Mouse (Mus musculus): ENCODE results near the gene Fhit. TPM values are rescaled to one million over a fixed set of nuclear protein-coding genes. Genes with fewer than 3 reads are reported as not detected.

Fhit gene
- polyA plus RNA-seq, 1 experiment = not detected

GRCm38 (mm10) chr14:10525786-10526185 lies 636.0 kb downstream of the Fhit start:
- no peak overlapping the region for H3K4me3 ChIP-seq (replicated peaks)
- TF ChIP-seq TAL1 (IDR thresholded peaks at IDR 0.05; ENCODE audit: low read length) = no peak
- no peak for TF ChIP-seq GATA1 (IDR thresholded peaks at IDR 0.05; ENCODE audit: low read length)

DNA sequence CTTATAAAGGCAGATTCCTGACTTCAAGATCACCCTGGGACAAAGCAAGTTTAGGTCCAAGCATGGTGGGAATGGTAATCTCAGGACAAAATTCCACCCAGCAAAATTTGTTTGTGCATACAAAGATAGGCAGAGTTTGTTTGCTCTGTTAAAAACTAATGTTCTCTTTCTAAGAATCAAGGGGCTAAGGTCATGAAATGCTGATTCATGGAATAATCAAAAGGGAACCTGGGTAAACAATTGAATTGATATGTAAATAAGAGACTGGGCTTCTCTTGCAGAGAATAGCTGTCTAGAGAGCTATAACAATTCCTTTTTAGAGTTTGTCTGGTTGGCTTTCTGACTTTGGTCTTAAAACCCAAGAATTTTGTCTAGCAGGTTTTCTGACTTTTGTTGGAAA lies 647.8 kb downstream of the Fhit start:
- no peaks in the 10 kb centered on the region for H3K4me1 ChIP-seq (ENCODE audit: control insufficient read depth)
- TF ChIP-seq GATA1 (IDR thresholded peaks at IDR 0.05; ENCODE audit: low read length) = no peak
- TF ChIP-seq TAL1 (IDR thresholded peaks at IDR 0.05; ENCODE audit: low read length) = no peak
- no peaks in the 10 kb centered on the region for H3K27me3 ChIP-seq (ENCODE audit: control insufficient read depth)
- H3K9me3 ChIP-seq (ENCODE audit: control insufficient read depth, low read length) = no peaks in the 10 kb centered on the region
- no peak overlapping the region for H3K4me3 ChIP-seq (replicated peaks)
- no peaks in the 10 kb centered on the region for H3K36me3 ChIP-seq (ENCODE audit: control insufficient read depth)

More at GRCm38 (mm10) chr14:10525786-10526185, 636.0 kb downstream of the Fhit start:
- H3K4me1 ChIP-seq (ENCODE audit: control insufficient read depth) = no peaks in the 10 kb centered on the region
- H3K36me3 ChIP-seq (ENCODE audit: control insufficient read depth) = no peaks in the 10 kb centered on the region
- no peaks in the 10 kb centered on the region for H3K9me3 ChIP-seq (ENCODE audit: control insufficient read depth, low read length)
- no peaks in the 10 kb centered on the region for H3K27me3 ChIP-seq (ENCODE audit: control insufficient read depth)

DNA sequence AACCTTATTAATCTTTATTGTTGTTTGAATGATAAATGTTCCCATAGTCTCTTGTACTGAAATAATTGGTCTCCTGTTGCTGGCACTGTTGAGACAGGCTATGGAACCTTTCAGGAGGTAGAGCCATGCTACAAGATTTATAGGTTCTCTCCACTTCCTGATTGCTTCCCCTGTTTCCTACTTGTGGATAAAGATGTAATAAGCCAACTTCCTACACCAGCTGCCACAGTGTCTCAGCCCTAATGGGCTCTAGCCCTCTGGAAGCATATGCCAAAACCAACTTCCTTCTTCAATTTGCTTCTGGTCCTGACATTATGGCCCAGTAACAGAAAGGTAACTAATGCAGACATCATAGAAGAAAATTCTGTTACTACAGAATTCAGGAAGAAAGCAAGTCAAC lies 652.6 kb downstream of the Fhit start:
- no peak for TF ChIP-seq TAL1 (IDR thresholded peaks at IDR 0.05; ENCODE audit: low read length)
- TF ChIP-seq GATA1 (IDR thresholded peaks at IDR 0.05; ENCODE audit: low read length) = no peak
- Histone ChIP-seq H3K27me3 (ENCODE audit: control insufficient read depth) (no peaks in the 10 kb centered on the region), H3K4me1 (ENCODE audit: control insufficient read depth) (no peaks in the 10 kb centered on the region), H3K9me3 (ENCODE audit: control insufficient read depth, low read length) (no peaks in the 10 kb centered on the region), H3K4me3 (replicated peaks) (no peak overlapping the region), H3K36me3 (ENCODE audit: control insufficient read depth) (no peaks in the 10 kb centered on the region)

DNA sequence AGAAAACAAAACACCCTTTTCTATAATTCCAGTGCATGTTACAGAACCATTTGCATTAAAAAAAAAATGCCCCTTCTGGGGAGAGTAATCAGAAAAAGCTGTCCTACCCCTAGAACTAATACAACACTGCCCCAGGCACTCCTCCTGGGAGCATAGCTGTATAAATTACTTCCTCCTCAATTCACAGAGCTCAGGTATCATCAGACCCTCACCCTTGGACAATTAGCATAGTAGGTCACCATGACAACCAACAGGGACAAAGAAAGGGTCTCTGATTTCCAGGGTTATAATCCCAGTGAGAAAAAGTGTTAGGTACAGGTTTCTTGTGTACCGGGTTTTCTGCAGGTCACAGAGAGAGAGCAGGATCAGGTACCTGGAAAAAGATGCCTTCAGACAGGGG lies 654.3 kb downstream of the Fhit start:
- Histone ChIP-seq H3K9me3 (ENCODE audit: control insufficient read depth, low read length) (no peaks in the 10 kb centered on the region), H3K27me3 (ENCODE audit: control insufficient read depth) (no peaks in the 10 kb centered on the region), H3K36me3 (ENCODE audit: control insufficient read depth) (no peaks in the 10 kb centered on the region), H3K4me1 (ENCODE audit: control insufficient read depth) (no peaks in the 10 kb centered on the region), H3K4me3 (replicated peaks) (no peak overlapping the region)
- TF ChIP-seq TAL1 (IDR thresholded peaks at IDR 0.05; ENCODE audit: low read length) (no peak), GATA1 (IDR thresholded peaks at IDR 0.05; ENCODE audit: low read length) (no peak)

- Histone ChIP-seq H3K9me3 (ENCODE audit: control insufficient read depth, low read length) (no peaks in the 10 kb centered on the region), H3K27me3 (ENCODE audit: control insufficient read depth) (no peaks in the 10 kb centered on the region), H3K4me1 (ENCODE audit: control insufficient read depth) (no peaks in the 10 kb centered on the region), H3K4me3 (replicated peaks) (no peak overlapping the region), H3K36me3 (ENCODE audit: control insufficient read depth) (no peaks in the 10 kb centered on the region)
- TF ChIP-seq TAL1 (IDR thresholded peaks at IDR 0.05; ENCODE audit: low read length) = no peak
- no peak for TF ChIP-seq GATA1 (IDR thresholded peaks at IDR 0.05; ENCODE audit: low read length)
These were observed 676.0 kb downstream of the Fhit start for GRCm38 (mm10) chr14:10485798-10486197.

GRCm38 (mm10) chr14:10482851-10483613 lies 678.8 kb downstream of the Fhit start:
- no peaks in the 10 kb centered on the region for H3K4me1 ChIP-seq (ENCODE audit: control insufficient read depth)
- H3K36me3 ChIP-seq (ENCODE audit: control insufficient read depth) = no peaks in the 10 kb centered on the region
- no peaks in the 10 kb centered on the region for H3K9me3 ChIP-seq (ENCODE audit: control insufficient read depth, low read length)
- TF ChIP-seq GATA1 (IDR thresholded peaks at IDR 0.05; ENCODE audit: low read length) = no peak
- TF ChIP-seq TAL1 (IDR thresholded peaks at IDR 0.05; ENCODE audit: low read length) = no peak
- no peaks in the 10 kb centered on the region for H3K27me3 ChIP-seq (ENCODE audit: control insufficient read depth)
- H3K4me3 ChIP-seq (replicated peaks) = no peak overlapping the region

DNA sequence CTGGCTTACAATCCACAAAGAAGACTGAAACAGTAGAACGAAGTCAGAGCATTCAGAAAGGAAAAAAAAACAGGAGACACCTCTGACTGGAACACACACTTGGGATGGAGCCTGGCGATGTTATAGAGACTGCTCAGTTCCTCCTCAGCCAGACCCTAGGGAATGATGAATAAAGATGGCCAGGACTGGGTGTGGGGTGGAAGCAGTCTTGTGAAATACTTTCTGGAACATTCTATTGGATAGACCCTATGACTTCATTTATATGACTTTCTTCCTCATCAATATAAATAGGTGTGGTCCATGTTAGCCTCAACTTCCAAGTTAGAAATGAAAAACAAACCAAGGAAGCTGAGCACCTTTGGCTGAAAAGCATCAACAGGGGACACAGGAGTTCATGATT lies 680.5 kb downstream of the Fhit start:
- no peaks in the 10 kb centered on the region for H3K4me1 ChIP-seq (ENCODE audit: control insufficient read depth)

DNA sequence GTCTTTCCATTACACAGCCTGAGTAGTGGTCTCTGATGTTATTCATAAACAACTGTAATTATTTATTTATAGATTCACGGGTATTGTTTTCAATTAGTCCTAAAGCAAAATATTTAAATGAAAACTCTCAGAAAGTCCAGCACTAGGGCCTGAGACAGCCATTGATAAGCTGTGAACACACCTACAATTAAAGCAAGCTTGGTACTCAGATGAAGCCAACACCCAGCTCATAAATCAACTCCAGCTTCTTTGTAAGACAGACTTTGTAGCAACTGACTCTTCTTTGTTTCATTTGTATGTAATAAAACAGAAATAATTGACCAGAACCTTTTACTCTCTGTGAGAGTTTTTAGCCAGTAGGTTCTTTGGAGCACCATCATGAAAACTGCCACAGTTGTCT lies 681.2 kb downstream of the Fhit start:
- no peak overlapping the region for H3K4me3 ChIP-seq (replicated peaks)
- TF ChIP-seq GATA1 (IDR thresholded peaks at IDR 0.05; ENCODE audit: low read length) (no peak), TAL1 (IDR thresholded peaks at IDR 0.05; ENCODE audit: low read length) (no peak)
- H3K27me3 ChIP-seq (ENCODE audit: control insufficient read depth) = no peaks in the 10 kb centered on the region

More for the DNA sequence above, 680.5 kb downstream of the Fhit start:
- Histone ChIP-seq H3K27me3 (ENCODE audit: control insufficient read depth) (no peaks in the 10 kb centered on the region), H3K4me3 (replicated peaks) (no peak overlapping the region), H3K9me3 (ENCODE audit: control insufficient read depth, low read length) (no peaks in the 10 kb centered on the region), H3K36me3 (ENCODE audit: control insufficient read depth) (no peaks in the 10 kb centered on the region)
- no peak for TF ChIP-seq GATA1 (IDR thresholded peaks at IDR 0.05; ENCODE audit: low read length)
- TF ChIP-seq TAL1 (IDR thresholded peaks at IDR 0.05; ENCODE audit: low read length) = no peak

GRCm38 (mm10) chr14:10453001-10453861 lies 708.6 kb downstream of the Fhit start:
- no peaks in the 10 kb centered on the region for H3K36me3 ChIP-seq (ENCODE audit: control insufficient read depth)
- H3K4me3 ChIP-seq (replicated peaks) = peak overlapping the region; percentile 57
- H3K4me1 ChIP-seq (ENCODE audit: control insufficient read depth) = peaks cover 23% of the 10 kb centered on the region
- TF ChIP-seq GATA1 (IDR thresholded peaks at IDR 0.05; ENCODE audit: low read length) (no peak), TAL1 (IDR thresholded peaks at IDR 0.05; ENCODE audit: low read length) (no peak)
- H3K27me3 ChIP-seq (ENCODE audit: control insufficient read depth) = no peaks in the 10 kb centered on the region
- no peaks in the 10 kb centered on the region for H3K9me3 ChIP-seq (ENCODE audit: control insufficient read depth, low read length)

More for the DNA sequence above, 681.2 kb downstream of the Fhit start:
- H3K4me1 ChIP-seq (ENCODE audit: control insufficient read depth) = no peaks in the 10 kb centered on the region
- H3K9me3 ChIP-seq (ENCODE audit: control insufficient read depth, low read length) = no peaks in the 10 kb centered on the region
- H3K36me3 ChIP-seq (ENCODE audit: control insufficient read depth) = no peaks in the 10 kb centered on the region

Data from erythroblast, embryonic 14.5 days (primary cell).